Mouse (Mus musculus): ENCODE measurements at regions not wholly inside any gene's neighbourhood (a gene's known extent, or its start where the extent isn't known, plus 50 kb on each side); places are given as distances from the start of the nearest gene placed in this dataset.

GRCm38 (mm10) chr2:48441296-48441990, 372.5 kb upstream of the Acvr2a start:
- H3K36me3 ChIP-seq, result no peaks in the 10 kb centered on the region
- no peak overlapping the region for H3K4me3 ChIP-seq (replicated peaks)
- H3K27ac ChIP-seq, result peak overlapping the region; percentile 79
- H3K9me3 ChIP-seq (replicated peaks), result no peaks in the 10 kb centered on the region
- no peak overlapping the region for H3K9ac ChIP-seq
- 20% methylated on average over 11 of the region's 11 CpGs for WGBS
- no peaks in the 10 kb centered on the region for H3K27me3 ChIP-seq
- H3K4me2 ChIP-seq, result peak overlapping the region; percentile 43
- H3K4me1 ChIP-seq, result peaks cover 16% of the 10 kb centered on the region
- ATAC-seq (replicated peaks; ENCODE audit: low FRiP score), result peak; percentile 95

GRCm38 (mm10) chr2:48441991-48442544, 371.8 kb upstream of the Acvr2a start:
- 44% methylated on average over 10 of the region's 10 CpGs for WGBS
- ATAC-seq (replicated peaks; ENCODE audit: low FRiP score), result 0 out of 2 replicates have a peak, but pooled peaks have one; percentile 27
- Histone ChIP-seq H3K4me2 (no peak overlapping the region), H3K9me3 (replicated peaks) (no peaks in the 10 kb centered on the region), H3K4me3 (replicated peaks) (no peak overlapping the region), H3K36me3 (no peaks in the 10 kb centered on the region), H3K27me3 (no peaks in the 10 kb centered on the region), H3K9ac (no peak overlapping the region), H3K27ac (peak overlapping the region; percentile 79), H3K4me1 (peaks cover 16% of the 10 kb centered on the region)

GRCm38 (mm10) chr2:48445898-48446604, 367.9 kb upstream of the Acvr2a start:
- H3K9ac ChIP-seq, result no peak overlapping the region
- 34% methylated on average over 5 of the region's 5 CpGs for WGBS
- H3K36me3 ChIP-seq, result no peaks in the 10 kb centered on the region
- H3K27ac ChIP-seq, result no peak overlapping the region
- no peak overlapping the region for H3K4me3 ChIP-seq (replicated peaks)
- no peaks in the 10 kb centered on the region for H3K27me3 ChIP-seq
- ATAC-seq (replicated peaks; ENCODE audit: low FRiP score), result no peak
- no peak overlapping the region for H3K4me2 ChIP-seq
- peaks cover 14% of the 10 kb centered on the region for H3K4me1 ChIP-seq
- H3K9me3 ChIP-seq (replicated peaks), result no peaks in the 10 kb centered on the region

- Histone ChIP-seq H3K4me2 (no peak overlapping the region), H3K4me3 (replicated peaks) (no peak overlapping the region), H3K9me3 (replicated peaks) (no peaks in the 10 kb centered on the region), H3K27ac (no peak overlapping the region), H3K27me3 (no peaks in the 10 kb centered on the region), H3K36me3 (no peaks in the 10 kb centered on the region), H3K4me1 (peaks cover 9% of the 10 kb centered on the region), H3K9ac (no peak overlapping the region)
- ATAC-seq (replicated peaks; ENCODE audit: low FRiP score), result no peak
- WGBS, result 71% methylated on average over 5 of the region's 5 CpGs
These were observed 367.3 kb upstream of the Acvr2a start for GRCm38 (mm10) chr2:48446617-48447016.

- H3K27me3 ChIP-seq, result no peaks in the 10 kb centered on the region
- 84% methylated on average over 7 of the region's 7 CpGs for WGBS
- H3K4me2 ChIP-seq, result no peak overlapping the region
- no peaks in the 10 kb centered on the region for H3K36me3 ChIP-seq
- H3K4me3 ChIP-seq (replicated peaks), result no peak overlapping the region
- no peak for ATAC-seq (replicated peaks; ENCODE audit: low FRiP score)
- no peaks in the 10 kb centered on the region for H3K9me3 ChIP-seq (replicated peaks)
- H3K27ac ChIP-seq, result no peak overlapping the region
- H3K9ac ChIP-seq, result no peak overlapping the region
- H3K4me1 ChIP-seq, result no peaks in the 10 kb centered on the region
These were observed 364.6 kb upstream of the Acvr2a start for GRCm38 (mm10) chr2:48449165-48449842.

GRCm38 (mm10) chr2:48456072-48457040, 357.6 kb upstream of the Acvr2a start:
- Histone ChIP-seq H3K4me3 (replicated peaks) (no peak overlapping the region), H3K36me3 (no peaks in the 10 kb centered on the region), H3K9me3 (replicated peaks) (no peaks in the 10 kb centered on the region), H3K4me2 (no peak overlapping the region), H3K27me3 (no peaks in the 10 kb centered on the region), H3K4me1 (peaks cover 5% of the 10 kb centered on the region; the same call in 1 of the 2 replicates), H3K9ac (no peak overlapping the region), H3K27ac (no peak overlapping the region)
- WGBS, result 39% methylated on average over 7 of the region's 7 CpGs
- ATAC-seq (replicated peaks; ENCODE audit: low FRiP score), result no peak

- no peak overlapping the region for H3K9ac ChIP-seq
- 82% methylated on average over 4 of the region's 4 CpGs for WGBS
- H3K27me3 ChIP-seq, result no peaks in the 10 kb centered on the region
- H3K9me3 ChIP-seq (replicated peaks), result no peaks in the 10 kb centered on the region
- H3K27ac ChIP-seq, result no peak overlapping the region
- no peaks in the 10 kb centered on the region for H3K36me3 ChIP-seq
- ATAC-seq (replicated peaks; ENCODE audit: low FRiP score), result no peak
- no peak overlapping the region for H3K4me2 ChIP-seq
- no peak overlapping the region for H3K4me3 ChIP-seq (replicated peaks)
- peaks cover 5% of the 10 kb centered on the region; the same call in 1 of the 2 replicates for H3K4me1 ChIP-seq
These were observed 356.8 kb upstream of the Acvr2a start for GRCm38 (mm10) chr2:48457117-48457516.

- 89% methylated on average over 4 of the region's 4 CpGs for WGBS
- Histone ChIP-seq H3K27ac (no peak overlapping the region), H3K27me3 (no peaks in the 10 kb centered on the region), H3K36me3 (no peaks in the 10 kb centered on the region), H3K4me1 (no peaks in the 10 kb centered on the region), H3K4me3 (replicated peaks) (no peak overlapping the region), H3K9ac (no peak overlapping the region), H3K4me2 (no peak overlapping the region), H3K9me3 (replicated peaks) (no peaks in the 10 kb centered on the region)
- ATAC-seq (replicated peaks; ENCODE audit: low FRiP score), result no peak
These were observed 348.4 kb upstream of the Acvr2a start for GRCm38 (mm10) chr2:48465483-48465882.

- ATAC-seq (replicated peaks; ENCODE audit: low FRiP score), result no peak
- Histone ChIP-seq H3K9me3 (replicated peaks) (no peaks in the 10 kb centered on the region), H3K4me3 (replicated peaks) (no peak overlapping the region), H3K4me2 (no peak overlapping the region), H3K36me3 (no peaks in the 10 kb centered on the region), H3K27ac (no peak overlapping the region), H3K9ac (no peak overlapping the region), H3K4me1 (no peaks in the 10 kb centered on the region), H3K27me3 (no peaks in the 10 kb centered on the region)
- WGBS, result 63% methylated on average over 4 of the region's 4 CpGs
These were observed 345.0 kb upstream of the Acvr2a start for GRCm38 (mm10) chr2:48468895-48469294.

GRCm38 (mm10) chr2:48469357-48469756, 344.6 kb upstream of the Acvr2a start:
- no peak overlapping the region for H3K4me3 ChIP-seq (replicated peaks)
- H3K27ac ChIP-seq, result no peak overlapping the region
- H3K4me1 ChIP-seq, result no peaks in the 10 kb centered on the region
- no peaks in the 10 kb centered on the region for H3K27me3 ChIP-seq
- ATAC-seq (replicated peaks; ENCODE audit: low FRiP score), result no peak
- H3K36me3 ChIP-seq, result no peaks in the 10 kb centered on the region
- no peak overlapping the region for H3K4me2 ChIP-seq
- WGBS, result 94% methylated on average over 4 of the region's 4 CpGs
- H3K9ac ChIP-seq, result no peak overlapping the region
- H3K9me3 ChIP-seq (replicated peaks), result no peaks in the 10 kb centered on the region

GRCm38 (mm10) chr2:48473102-48473501, 340.8 kb upstream of the Acvr2a start:
- WGBS, result 78% methylated on average over 3 of the region's 3 CpGs
- H3K4me1 ChIP-seq, result no peaks in the 10 kb centered on the region
- no peak overlapping the region for H3K4me3 ChIP-seq (replicated peaks)
- H3K9ac ChIP-seq, result no peak overlapping the region
- H3K27ac ChIP-seq, result no peak overlapping the region
- no peak overlapping the region for H3K4me2 ChIP-seq
- no peaks in the 10 kb centered on the region for H3K27me3 ChIP-seq
- H3K9me3 ChIP-seq (replicated peaks), result no peaks in the 10 kb centered on the region
- no peaks in the 10 kb centered on the region for H3K36me3 ChIP-seq
- ATAC-seq (replicated peaks; ENCODE audit: low FRiP score), result no peak

All from kidney, embryonic 15.5 days (tissue).